Mouse (Mus musculus): Measurements from ENCODE around the gene Ercc6l. TPM values are rescaled to one million over a fixed set of nuclear protein-coding genes. Genes with fewer than 3 reads are reported as not detected.

Gene Ercc6l
- not detected in 2 replicates for polyA plus RNA-seq (2012; ENCODE audit: insufficient read depth, insufficient read length, low replicate concordance, missing spikeins)

- Histone ChIP-seq H3K4me3 (ENCODE audit: insufficient read depth, low read depth, low read length) (peak within 1 kb of the TSS; percentile 38), H3K4me1 (ENCODE audit: control insufficient read depth, insufficient read depth, low read length) (no peaks in the 10 kb centered on the region), H3K27ac (ENCODE audit: insufficient read depth, low read depth, low read length) (no peak within 1 kb of the TSS)
- TF ChIP-seq CTCF (IDR thresholded peaks at IDR 0.05; ENCODE audit: insufficient read depth, low read depth, low read length), result no peak
- no peak for TF ChIP-seq POLR2A (IDR thresholded peaks at IDR 0.05; ENCODE audit: insufficient read depth, low read depth, low read length)
- 11% methylated on average over 42 of the region's 42 CpGs for WGBS
Measured at GRCm38 (mm10) chrX:102156618-102157422, at the start of gene Ercc6l. Gene Ercc6l (minus strand): TSS chrX:102157091.

GRCm38 (mm10) chrX:102190840-102191239 is 33.9 kb upstream of the Ercc6l start:
- Histone ChIP-seq H3K4me1 (ENCODE audit: control insufficient read depth, insufficient read depth, low read length) (no peaks in the 10 kb centered on the region), H3K4me3 (ENCODE audit: insufficient read depth, low read depth, low read length) (no peak overlapping the region), H3K27ac (ENCODE audit: insufficient read depth, low read depth, low read length) (no peak overlapping the region)
- TF ChIP-seq CTCF (IDR thresholded peaks at IDR 0.05; ENCODE audit: insufficient read depth, low read depth, low read length) (no peak), POLR2A (IDR thresholded peaks at IDR 0.05; ENCODE audit: insufficient read depth, low read depth, low read length) (no peak)
- 76% methylated on average over 1 of the region's 1 CpGs for WGBS

- TF ChIP-seq POLR2A (IDR thresholded peaks at IDR 0.05; ENCODE audit: insufficient read depth, low read depth, low read length) (no peak), CTCF (IDR thresholded peaks at IDR 0.05; ENCODE audit: insufficient read depth, low read depth, low read length) (no peak)
- H3K4me3 ChIP-seq (ENCODE audit: insufficient read depth, low read depth, low read length), result no peak overlapping the region
- 47% methylated on average over 5 of the region's 5 CpGs for whole genome bisulfite sequencing
Measured at GRCm38 (mm10) chrX:102189581-102189980, 32.7 kb upstream of the Ercc6l start.

DNA sequence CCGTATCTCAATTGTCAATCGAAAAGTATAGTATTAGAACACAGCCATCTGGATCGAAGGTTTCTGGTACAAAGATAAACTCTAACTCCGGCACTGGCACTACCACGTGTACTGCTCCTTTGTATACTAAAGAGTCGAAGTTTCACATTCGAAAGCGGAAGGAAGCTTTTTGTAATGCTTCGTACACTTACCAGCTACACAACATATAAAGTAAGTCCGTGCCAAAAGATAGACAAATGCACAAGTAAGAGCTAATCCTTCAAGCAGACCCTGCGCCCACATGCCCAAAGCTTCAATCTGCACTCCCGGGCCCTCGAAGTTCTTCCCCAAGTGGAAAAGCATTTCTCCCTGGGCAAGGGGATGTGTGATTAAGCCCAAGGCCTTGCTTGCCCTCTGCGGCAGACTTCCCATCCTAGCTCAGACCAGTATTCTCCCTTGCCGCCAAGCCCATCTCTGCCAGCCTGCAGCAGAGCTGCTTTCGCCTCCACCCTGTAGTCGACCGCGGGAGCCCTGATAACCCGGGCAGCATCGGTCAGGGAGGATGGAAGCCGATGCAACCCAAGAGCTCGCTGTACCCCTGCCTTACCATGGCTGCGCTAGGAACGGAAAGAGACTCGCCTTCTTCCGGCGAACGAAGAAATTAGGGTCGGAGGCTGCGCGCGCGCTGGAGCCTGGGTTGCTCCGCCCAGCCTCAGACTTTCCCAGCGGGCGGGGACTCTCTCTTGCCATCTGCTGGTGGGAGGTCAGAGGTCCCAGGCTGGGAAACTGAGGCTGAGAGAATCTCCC is 32.0 kb upstream of the Ercc6l start, which contains the start of gene Rps4x:
Rps4x (minus strand) TSS at position 683 of the 786 bp plus-strand sequence.
- H3K4me3 ChIP-seq (ENCODE audit: insufficient read depth, low read depth, low read length), result peak within 1 kb of the TSS; percentile 81
- peak within 1 kb of the TSS; percentile 84 for H3K27ac ChIP-seq (ENCODE audit: insufficient read depth, low read depth, low read length)
- TF ChIP-seq CTCF (IDR thresholded peaks at IDR 0.05; ENCODE audit: insufficient read depth, low read depth, low read length) (no peak; the same call in none of the 2 replicates), POLR2A (IDR thresholded peaks at IDR 0.05; ENCODE audit: insufficient read depth, low read depth, low read length) (peak; percentile 75)
- WGBS, result 15% methylated on average over 37 of the region's 37 CpGs
- H3K4me1 ChIP-seq (ENCODE audit: control insufficient read depth, insufficient read depth, low read length), result no peaks in the 10 kb centered on the region

More at GRCm38 (mm10) chrX:102189581-102189980, 32.7 kb upstream of the Ercc6l start:
- no peaks in the 10 kb centered on the region for H3K4me1 ChIP-seq (ENCODE audit: control insufficient read depth, insufficient read depth, low read length)
- no peak overlapping the region for H3K27ac ChIP-seq (ENCODE audit: insufficient read depth, low read depth, low read length)

DNA sequence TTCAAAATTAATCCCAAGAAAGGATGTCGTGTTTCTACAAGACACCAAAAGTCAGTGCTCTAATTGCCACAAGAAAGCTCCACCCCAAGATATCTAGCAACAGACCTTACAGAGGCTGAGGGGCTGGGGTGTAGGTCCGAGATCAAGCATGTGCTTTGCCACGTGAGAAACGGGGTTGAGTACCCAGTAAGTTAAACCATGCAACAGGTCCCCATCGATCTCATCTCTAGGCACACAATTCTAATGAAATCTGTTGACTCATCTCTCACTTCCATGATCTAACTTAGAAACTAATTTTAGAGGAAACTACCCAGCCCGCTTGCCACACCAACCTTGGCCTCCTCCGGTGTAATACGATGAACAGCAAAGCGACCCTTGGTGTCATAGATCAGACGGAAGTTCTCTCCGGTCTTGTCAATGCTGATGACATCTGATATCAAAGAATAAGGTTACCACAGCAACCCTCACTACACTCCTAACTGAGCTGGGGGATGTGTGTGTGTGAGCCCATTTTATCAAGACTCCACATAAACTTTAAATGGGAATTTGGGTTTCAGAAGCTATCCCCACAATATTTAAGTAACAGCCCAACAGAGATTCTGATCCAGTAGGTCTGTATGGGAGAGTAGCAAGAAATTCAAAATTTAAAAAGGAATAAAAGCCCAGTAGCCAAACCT is 30.3 kb upstream of the Ercc6l start:
- no peak overlapping the region for H3K4me3 ChIP-seq (ENCODE audit: insufficient read depth, low read depth, low read length)
- WGBS, result 34% methylated on average over 11 of the region's 11 CpGs

DNA sequence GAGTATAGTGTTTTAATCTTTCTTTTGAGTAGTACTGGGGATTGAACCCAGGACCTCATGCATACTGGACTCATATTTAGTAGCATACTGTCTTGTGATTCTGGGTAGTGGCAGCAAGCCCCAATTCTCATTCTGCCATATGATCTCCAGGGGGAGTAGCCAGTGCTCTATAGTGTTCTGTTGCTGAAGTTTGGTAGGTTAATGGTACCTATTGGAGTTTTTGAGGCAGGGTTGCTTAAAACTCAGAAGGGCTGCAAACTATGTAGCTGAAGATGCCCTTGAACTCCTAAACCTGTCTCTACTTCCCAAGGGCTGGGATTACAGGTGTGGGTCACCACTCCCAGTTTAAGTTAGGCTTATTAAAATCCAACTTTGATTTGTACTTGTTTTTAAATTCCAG is 25.7 kb upstream of the Ercc6l start:
- TF ChIP-seq CTCF (IDR thresholded peaks at IDR 0.05; ENCODE audit: insufficient read depth, low read depth, low read length), result no peak
- no peak for TF ChIP-seq POLR2A (IDR thresholded peaks at IDR 0.05; ENCODE audit: insufficient read depth, low read depth, low read length)
- no peaks in the 10 kb centered on the region for H3K4me1 ChIP-seq (ENCODE audit: control insufficient read depth, insufficient read depth, low read length)
- no peak overlapping the region for H3K27ac ChIP-seq (ENCODE audit: insufficient read depth, low read depth, low read length)
- no peak overlapping the region for H3K4me3 ChIP-seq (ENCODE audit: insufficient read depth, low read depth, low read length)

More for the DNA sequence above, 30.3 kb upstream of the Ercc6l start:
- Histone ChIP-seq H3K4me1 (ENCODE audit: control insufficient read depth, insufficient read depth, low read length) (no peaks in the 10 kb centered on the region), H3K27ac (ENCODE audit: insufficient read depth, low read depth, low read length) (no peak overlapping the region)
- TF ChIP-seq CTCF (IDR thresholded peaks at IDR 0.05; ENCODE audit: insufficient read depth, low read depth, low read length) (no peak), POLR2A (IDR thresholded peaks at IDR 0.05; ENCODE audit: insufficient read depth, low read depth, low read length) (no peak)

GRCm38 (mm10) chrX:102175538-102176287 is 18.8 kb upstream of the Ercc6l start:
- Histone ChIP-seq H3K4me3 (ENCODE audit: insufficient read depth, low read depth, low read length) (no peak overlapping the region), H3K4me1 (ENCODE audit: control insufficient read depth, insufficient read depth, low read length) (no peaks in the 10 kb centered on the region), H3K27ac (ENCODE audit: insufficient read depth, low read depth, low read length) (no peak overlapping the region)
- TF ChIP-seq POLR2A (IDR thresholded peaks at IDR 0.05; ENCODE audit: insufficient read depth, low read depth, low read length) (no peak), CTCF (IDR thresholded peaks at IDR 0.05; ENCODE audit: insufficient read depth, low read depth, low read length) (no peak)
- 89% methylated on average over 5 of the region's 5 CpGs for whole genome bisulfite sequencing

DNA sequence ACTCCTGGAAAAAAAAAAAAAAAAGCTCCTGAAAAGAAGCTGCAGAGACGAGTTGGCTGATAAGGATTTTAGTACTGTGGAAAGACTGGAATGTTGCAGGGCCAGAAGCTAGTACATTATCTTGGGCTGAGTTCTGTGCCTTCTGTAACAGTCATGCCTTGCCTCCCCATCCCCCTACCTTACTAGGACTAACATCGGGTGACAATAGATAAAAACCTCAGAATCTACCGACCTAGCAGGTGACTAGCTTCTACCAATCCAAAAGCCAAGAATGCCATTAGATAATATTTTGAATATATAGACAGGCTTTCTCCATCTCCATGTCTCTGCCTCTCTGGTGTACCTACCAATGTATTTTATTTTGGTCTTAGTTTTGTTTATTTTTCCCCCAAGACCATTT is 14.0 kb upstream of the Ercc6l start:
- Histone ChIP-seq H3K4me3 (ENCODE audit: insufficient read depth, low read depth, low read length) (no peak overlapping the region), H3K4me1 (ENCODE audit: control insufficient read depth, insufficient read depth, low read length) (peaks cover 9% of the 10 kb centered on the region), H3K27ac (ENCODE audit: insufficient read depth, low read depth, low read length) (no peak overlapping the region)
- TF ChIP-seq POLR2A (IDR thresholded peaks at IDR 0.05; ENCODE audit: insufficient read depth, low read depth, low read length) (no peak), CTCF (IDR thresholded peaks at IDR 0.05; ENCODE audit: insufficient read depth, low read depth, low read length) (no peak)
- 63% methylated on average over 3 of the region's 3 CpGs for WGBS

All from olfactory bulb, adult 2 months (tissue).